Mouse (Mus musculus): Measurements from ENCODE around the gene Dhx30.

DNA sequence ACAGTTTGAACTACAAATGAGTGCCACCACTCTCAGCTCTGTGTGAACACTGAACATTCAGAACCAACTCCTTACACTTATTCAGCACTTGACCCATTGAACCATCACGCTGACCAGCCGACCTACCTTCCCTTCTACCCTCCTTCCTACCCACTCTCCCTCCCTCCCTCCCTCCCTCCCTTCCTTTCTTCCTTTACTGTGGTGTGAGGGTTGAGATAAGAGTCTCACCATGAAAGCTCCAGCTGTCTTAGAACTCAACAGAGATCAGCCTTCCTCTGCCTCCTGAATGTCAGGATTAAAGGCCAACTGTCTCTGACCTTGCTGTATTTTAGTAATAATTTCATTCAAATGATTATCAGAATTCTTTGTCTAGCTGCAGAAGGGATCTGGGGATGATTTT, 31.0 kb upstream of the Dhx30 start:
- no peak for TF ChIP-seq CTCF (conservative IDR thresholded peaks at IDR 0.05; ENCODE audit: low read length)
- TF ChIP-seq POU5F1 (IDR thresholded peaks at IDR 0.05; ENCODE audit: borderline replicate concordance, low read length), result no peak

Data from E14TG2a.4 (cell line).